Mouse (Mus musculus): ENCODE results near the gene Unc45a. TPM values are rescaled to one million over a fixed set of nuclear protein-coding genes. Genes with fewer than 3 reads are reported as not detected.

The Unc45a gene
- total and polyA plus RNA-seq, 3 experiments = 7.9 to 21.8 (median 16.8) TPM

DNA sequence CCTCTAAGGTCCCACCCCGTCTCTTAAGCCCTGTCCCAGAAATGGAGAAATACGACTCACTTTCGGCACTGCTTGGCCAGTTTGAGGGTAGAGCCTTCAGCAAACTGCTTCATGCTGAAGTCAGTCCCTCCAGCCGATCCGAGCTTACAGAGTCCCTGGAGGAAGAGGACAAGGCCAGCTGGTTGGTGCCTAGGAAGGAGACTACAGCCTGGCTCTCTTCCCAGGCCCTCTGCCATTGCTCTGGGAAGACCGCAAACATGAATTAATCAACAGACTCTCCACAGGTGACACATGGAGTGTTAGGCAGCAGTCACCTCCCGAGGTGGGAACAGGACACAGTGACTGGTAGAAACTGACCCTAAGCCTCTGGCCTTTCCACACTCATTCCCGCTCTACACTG lies 10.5 kb downstream of the Unc45a start:
- dilution Hi-C loops (cut with MboI; ENCODE audit: extremely low pct_ligation_motif_present, extremely low pct_unique_long_range_greater_than_20kb, low sequenced_read_pairs) = no loop called here
- in situ Hi-C loops (cut with MboI; ENCODE audit: low pct_ligation_motif_present, low pct_unique_long_range_greater_than_20kb, low sequenced_read_pairs) = no loop called here
- H3K27me3 ChIP-seq (replicated peaks) = no peaks in the 10 kb centered on the region
- H3K4me2 ChIP-seq (ENCODE audit: insufficient read depth, low read depth, poor library complexity, severe bottlenecking) = no peak overlapping the region
- no peak overlapping the region for H3K27ac ChIP-seq (ENCODE audit: insufficient read depth, low read depth)
- H3K4me1 ChIP-seq (ENCODE audit: control insufficient read depth in 1 of 2, insufficient read depth in 2 of 2) = no peaks in the 10 kb centered on the region
- no peak overlapping the region for H3K4me3 ChIP-seq (replicated peaks in 1 of 3; ENCODE audit: low read depth in 2 of 3, low read length in 2 of 3, poor library complexity in 1 of 3)
- peaks cover 15% of the 10 kb centered on the region for H3K9me3 ChIP-seq (replicated peaks; ENCODE audit: low read length)
- TF ChIP-seq JUN (IDR thresholded peaks at IDR 0.05; ENCODE audit: insufficient read depth, low read depth, low read length) (no peak), TCF12 (IDR thresholded peaks at IDR 0.05; ENCODE audit: low read depth, low read length) (no peak), BHLHE40 (IDR thresholded peaks at IDR 0.05; ENCODE audit: low read depth, low read length) (no peak), CHD2 (IDR thresholded peaks at IDR 0.05; ENCODE audit: low read length) (no peak), IRF4 (IDR thresholded peaks at IDR 0.05; ENCODE audit: low read depth, low read length) (no peak)
- H3K9ac ChIP-seq (ENCODE audit: insufficient read depth, low read depth) = no peak overlapping the region
- DNase-seq (ENCODE audit: extremely low read depth) = no peak
- H3K79me2 ChIP-seq (replicated peaks; ENCODE audit: control insufficient read depth, extremely low read depth, insufficient read depth, poor library complexity, severe bottlenecking) = no peaks in the 10 kb centered on the region
- H3K36me3 ChIP-seq (replicated peaks in 1 of 2; ENCODE audit: control insufficient read depth in 1 of 2, insufficient read depth in 1 of 2, low read length in 1 of 2) = peaks cover 91 to 96% of the 10 kb centered on the region in 2 experiments

DNA sequence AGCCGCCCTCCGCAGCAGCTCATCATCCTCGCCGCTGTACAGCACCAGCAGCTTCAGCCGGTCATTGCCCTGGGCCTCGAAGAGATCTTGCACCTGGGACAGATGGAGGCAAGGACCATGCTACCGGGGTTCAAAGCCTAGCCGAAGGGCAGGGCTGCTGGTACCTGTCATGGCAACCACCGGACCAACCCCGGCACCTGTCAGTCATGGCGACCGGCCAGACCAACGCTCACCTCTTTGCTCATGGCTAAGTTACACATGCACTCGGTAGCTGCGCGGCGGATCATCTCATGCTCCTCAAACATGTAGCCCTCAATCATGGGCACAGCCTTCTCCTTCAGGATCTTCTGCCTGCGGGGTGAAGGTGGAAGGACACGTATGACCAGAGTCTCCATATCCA lies 14.7 kb downstream of the Unc45a start:
- Histone ChIP-seq H3K79me2 (replicated peaks; ENCODE audit: control insufficient read depth, extremely low read depth, insufficient read depth, poor library complexity, severe bottlenecking) (peaks cover 12% of the 10 kb centered on the region), H3K9me3 (replicated peaks; ENCODE audit: low read length) (no peaks in the 10 kb centered on the region), H3K4me1 (ENCODE audit: control insufficient read depth in 1 of 2, insufficient read depth in 2 of 2) (peaks cover 3 to 18% of the 10 kb centered on the region in 2 experiments; a peak in 3 of 4 replicates), H3K27me3 (replicated peaks) (no peaks in the 10 kb centered on the region), H3K4me2 (ENCODE audit: insufficient read depth, low read depth, poor library complexity, severe bottlenecking) (no peak overlapping the region), H3K36me3 (replicated peaks in 1 of 2; ENCODE audit: control insufficient read depth in 1 of 2, insufficient read depth in 1 of 2, low read length in 1 of 2) (peaks cover 55 to 66% of the 10 kb centered on the region in 2 experiments), H3K27ac (ENCODE audit: insufficient read depth, low read depth) (no peak overlapping the region), H3K9ac (ENCODE audit: insufficient read depth, low read depth) (no peak overlapping the region), H3K4me3 (replicated peaks in 1 of 3; ENCODE audit: low read depth in 2 of 3, low read length in 2 of 3, poor library complexity in 1 of 3) (no peak overlapping the region)
- no peak for TF ChIP-seq HCFC1 (IDR thresholded peaks at IDR 0.05; ENCODE audit: low read depth, low read length)
- no peak for TF ChIP-seq EP300 (IDR thresholded peaks at IDR 0.05; ENCODE audit: low read length)
- no peak for TF ChIP-seq UBTF (IDR thresholded peaks at IDR 0.05; ENCODE audit: low read depth, low read length)
- TF ChIP-seq TBP (conservative IDR thresholded peaks at IDR 0.05; ENCODE audit: low read depth, low read length) = no peak
- TF ChIP-seq BHLHE40 (IDR thresholded peaks at IDR 0.05; ENCODE audit: low read depth, low read length) = no peak
- TF ChIP-seq CTCF (conservative IDR thresholded peaks at IDR 0.05 in 1 of 2, IDR thresholded peaks at IDR 0.05 in 1 of 2; ENCODE audit: low read depth in 2 of 2, low read length in 2 of 2) = no peak
- in situ Hi-C loops (cut with MboI; ENCODE audit: low pct_ligation_motif_present, low pct_unique_long_range_greater_than_20kb, low sequenced_read_pairs) = no loop called here
- DNase-seq (ENCODE audit: extremely low read depth) = no peak
- dilution Hi-C loops (cut with MboI; ENCODE audit: extremely low pct_ligation_motif_present, extremely low pct_unique_long_range_greater_than_20kb, low sequenced_read_pairs) = no loop called here

DNA sequence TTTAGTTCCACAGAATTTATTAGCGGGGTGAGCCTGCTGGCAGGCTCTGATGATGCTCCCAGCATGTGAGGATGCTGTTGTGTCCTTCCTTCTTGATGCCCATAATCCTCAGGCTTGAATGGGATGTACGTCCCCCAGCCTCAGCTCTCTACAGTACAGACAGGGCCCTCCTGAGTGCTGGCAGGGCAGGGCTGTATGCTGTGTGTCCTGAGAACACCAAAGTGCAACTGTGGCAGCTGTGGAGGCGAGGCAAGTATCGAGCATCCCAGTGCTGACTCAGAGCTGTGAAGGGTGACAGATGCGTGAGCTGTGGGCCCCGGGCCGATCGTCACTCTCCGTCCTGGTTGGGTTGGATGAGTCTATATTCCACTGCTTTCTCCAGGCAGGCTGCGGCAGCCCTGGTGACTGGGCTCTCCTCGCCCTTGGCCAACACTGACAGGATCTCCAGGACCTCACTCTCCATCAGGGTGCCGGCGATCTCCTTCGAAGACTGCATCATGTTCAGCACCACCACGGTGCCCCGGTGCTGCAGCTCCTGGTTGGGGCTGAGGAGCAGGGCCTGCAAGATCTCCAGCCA lies 15.4 kb downstream of the Unc45a start:
- H3K27ac ChIP-seq (ENCODE audit: insufficient read depth, low read depth) = no peak overlapping the region
- no peak overlapping the region for H3K4me3 ChIP-seq (replicated peaks in 1 of 3; ENCODE audit: low read depth in 2 of 3, low read length in 2 of 3, poor library complexity in 1 of 3)
- peaks cover 55 to 66% of the 10 kb centered on the region in 2 experiments for H3K36me3 ChIP-seq (replicated peaks in 1 of 2; ENCODE audit: control insufficient read depth in 1 of 2, insufficient read depth in 1 of 2, low read length in 1 of 2)
- no peak for DNase-seq (ENCODE audit: extremely low read depth)
- H3K9ac ChIP-seq (ENCODE audit: insufficient read depth, low read depth) = no peak overlapping the region
- peaks cover 17% of the 10 kb centered on the region for H3K79me2 ChIP-seq (replicated peaks; ENCODE audit: control insufficient read depth, extremely low read depth, insufficient read depth, poor library complexity, severe bottlenecking)
- no peak overlapping the region for H3K4me2 ChIP-seq (ENCODE audit: insufficient read depth, low read depth, poor library complexity, severe bottlenecking)
- H3K27me3 ChIP-seq (replicated peaks) = no peaks in the 10 kb centered on the region
- in situ Hi-C loops (cut with MboI; ENCODE audit: low pct_ligation_motif_present, low pct_unique_long_range_greater_than_20kb, low sequenced_read_pairs) (no loop called here), dilution Hi-C loops (cut with MboI; ENCODE audit: extremely low pct_ligation_motif_present, extremely low pct_unique_long_range_greater_than_20kb, low sequenced_read_pairs) (no loop called here)
- peaks cover 3 to 18% of the 10 kb centered on the region in 2 experiments; a peak in 3 of 4 replicates for H3K4me1 ChIP-seq (ENCODE audit: control insufficient read depth in 1 of 2, insufficient read depth in 2 of 2)
- TF ChIP-seq CTCF (conservative IDR thresholded peaks at IDR 0.05 in 1 of 2, IDR thresholded peaks at IDR 0.05 in 1 of 2; ENCODE audit: low read depth in 2 of 2, low read length in 2 of 2) (no peak), USF2 (conservative IDR thresholded peaks at IDR 0.05; ENCODE audit: low read depth, low read length) (no peak), NELFE (IDR thresholded peaks at IDR 0.05; ENCODE audit: low read depth, low read length) (no peak), MYC (IDR thresholded peaks at IDR 0.05; ENCODE audit: low read depth, low read length) (no peak), MXI1 (IDR thresholded peaks at IDR 0.05; ENCODE audit: low read depth, low read length) (no peak)
- no peaks in the 10 kb centered on the region for H3K9me3 ChIP-seq (replicated peaks; ENCODE audit: low read length)
